Mouse (Mus musculus) stomach, postnatal 0 days (tissue): ENCODE data around the gene Mtmr14.

ENCODE experiments used
- CTCF ChIP-seq: IDR thresholded peaks from 2 replicates; pipeline ENCODE4 v1.5.1; 2016; ENCODE audit warnings: antibody characterized with exemption, low read depth, mild to moderate bottlenecking, moderate library complexity
- EP300 ChIP-seq: optimal IDR thresholded peaks from 2 replicates; pipeline ENCODE3; 2016; ENCODE audit warnings: antibody characterized with exemption

- TF ChIP-seq CTCF (no peak), EP300 (no peak)
Measured at GRCm38 (mm10) chr6:113301350-113301749, 63.7 kb downstream of the Mtmr14 start.
